Mouse (Mus musculus): ENCODE measurements around the gene Ndufc1. TPM values are rescaled to one million over a fixed set of nuclear protein-coding genes. Genes with fewer than 3 reads are reported as not detected.
"Not testable (repeated sequence)": the region's sequence is repeated elsewhere in the genome, so short reads cannot be mapped to it uniquely, and the experiment has no call there.

Gene Ndufc1
- polyA plus RNA-seq, 1 experiment from 2014 or later: 680 TPM

GRCm38 (mm10) chr3:51364703-51365516 is 43.9 kb downstream of the Ndufc1 start:
- Histone ChIP-seq H3K4me3 (ENCODE audit: low read depth, low read length) (peak overlapping the region; percentile 40), H3K9ac (ENCODE audit: low read depth, low read length) (peak overlapping the region; percentile 61), H3K9me3 (replicated peaks; ENCODE audit: control insufficient read depth, low read length, poor library complexity, severe bottlenecking) (no peaks in the 10 kb centered on the region), H3K4me1 (ENCODE audit: control insufficient read depth, insufficient read depth, low read length) (peaks cover 5% of the 10 kb centered on the region), H3K36me3 (ENCODE audit: control insufficient read depth, insufficient read depth, low read length) (no peaks in the 10 kb centered on the region), H3K4me2 (ENCODE audit: low read length) (peak overlapping the region; percentile 75), H3K27ac (ENCODE audit: low read length) (no peak overlapping the region), H3K27me3 (ENCODE audit: control insufficient read depth, insufficient read depth, low read depth, low read length) (peaks cover 7% of the 10 kb centered on the region)
- ATAC-seq: peak; percentile 93
- WGBS: 7% methylated on average over 31 of the region's 31 CpGs

- no peaks in the 10 kb centered on the region for H3K36me3 ChIP-seq (ENCODE audit: control insufficient read depth, insufficient read depth, low read length)
- no peak overlapping the region for H3K4me2 ChIP-seq (ENCODE audit: low read length)
- peaks cover 8% of the 10 kb centered on the region for H3K4me1 ChIP-seq (ENCODE audit: control insufficient read depth, insufficient read depth, low read length)
- H3K4me3 ChIP-seq (ENCODE audit: low read depth, low read length): no peak overlapping the region
- peaks cover 19% of the 10 kb centered on the region for H3K27me3 ChIP-seq (ENCODE audit: control insufficient read depth, insufficient read depth, low read depth, low read length)
- no peak for ATAC-seq
- 24% methylated on average over 9 of the region's 9 CpGs for WGBS
- H3K9me3 ChIP-seq (replicated peaks; ENCODE audit: control insufficient read depth, low read length, poor library complexity, severe bottlenecking): no peaks in the 10 kb centered on the region
- no peak overlapping the region for H3K9ac ChIP-seq (ENCODE audit: low read depth, low read length)
- no peak overlapping the region for H3K27ac ChIP-seq (ENCODE audit: low read length)
Observed at GRCm38 (mm10) chr3:51361066-51361465, 47.7 kb downstream of the Ndufc1 start.

DNA sequence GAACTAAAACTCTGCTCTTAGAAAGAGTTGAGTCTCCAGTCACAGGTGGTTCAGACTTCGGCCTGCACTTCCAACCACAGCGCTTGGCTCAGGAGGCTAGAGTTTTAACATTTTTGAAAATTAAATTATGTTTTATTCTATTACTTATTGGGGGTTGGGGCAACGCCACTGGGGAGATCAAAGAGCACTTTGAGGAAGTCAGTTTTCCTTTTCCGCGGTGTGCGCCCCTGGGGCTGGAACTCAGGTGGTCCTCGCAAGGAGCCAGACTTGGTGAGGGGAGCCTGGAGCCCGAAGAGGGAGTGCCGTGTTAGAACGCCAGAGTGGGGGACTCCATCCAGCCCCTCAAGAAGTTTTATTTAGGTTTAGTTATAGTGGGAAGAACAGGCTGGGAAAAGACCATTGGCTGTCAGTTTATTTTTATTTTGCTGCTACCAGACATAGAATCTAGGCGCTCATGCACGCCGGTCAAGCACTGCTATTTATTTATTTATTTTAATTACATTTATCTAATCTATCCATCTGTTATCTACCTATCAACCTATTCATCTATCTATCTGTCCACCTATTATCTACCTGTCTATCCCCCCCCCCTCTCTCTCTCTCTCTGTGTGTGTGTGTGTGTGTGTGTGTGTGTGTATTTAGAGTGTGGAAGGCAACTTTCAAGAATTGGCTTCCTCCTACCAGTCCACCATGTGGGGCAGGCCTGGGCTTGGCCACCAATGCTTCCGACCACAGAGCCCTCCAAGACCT is 49.1 kb downstream of the Ndufc1 start:
- H3K4me3 ChIP-seq (ENCODE audit: low read depth, low read length): no peak overlapping the region
- ATAC-seq: peak; percentile 20; the same call in 1 of the 2 replicates
- 26% methylated on average over 14 of the region's 14 CpGs for WGBS

DNA sequence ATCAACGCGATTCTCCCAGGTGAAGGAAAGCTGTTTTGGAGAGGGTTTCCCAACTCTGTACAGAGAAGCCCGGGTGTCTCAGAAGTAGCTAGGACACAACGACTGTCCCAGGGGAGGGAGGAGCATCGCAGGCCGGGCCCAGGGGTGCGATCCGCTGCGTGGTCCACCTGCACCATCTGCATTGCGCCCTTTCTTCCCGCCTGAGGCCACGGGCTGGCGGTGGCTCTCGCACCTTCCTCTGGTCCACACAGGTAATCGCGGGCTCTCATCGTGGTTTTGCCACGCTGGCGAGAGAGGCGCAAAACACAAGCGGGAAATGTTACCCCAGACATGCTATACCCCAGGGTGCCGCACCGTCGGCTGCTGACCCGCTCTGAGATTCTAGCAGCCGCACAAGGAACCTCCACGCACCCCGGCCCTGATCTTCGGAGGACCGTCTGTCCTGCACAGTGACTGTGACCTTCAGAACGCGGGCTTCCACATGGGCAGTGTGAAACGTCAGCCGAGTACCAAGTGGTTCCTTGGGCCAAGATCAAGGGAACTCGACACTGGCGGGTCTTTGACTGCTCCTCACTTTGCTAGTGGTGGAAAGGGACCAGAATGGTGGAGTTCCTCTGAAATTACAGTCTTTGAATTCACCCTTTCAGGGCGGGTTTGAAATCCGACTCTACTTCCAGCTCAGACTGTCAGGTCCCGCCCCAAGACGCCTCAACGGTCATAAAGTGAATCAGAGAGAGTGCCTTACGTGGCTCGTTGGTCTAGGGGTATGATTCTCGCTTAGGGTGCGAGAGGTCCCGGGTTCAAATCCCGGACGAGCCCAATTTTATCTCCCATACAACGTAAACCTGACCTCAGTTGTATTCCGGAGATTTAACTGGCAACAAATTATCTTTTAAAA is 49.9 kb downstream of the Ndufc1 start:
- peak overlapping the region; percentile 76 for H3K4me2 ChIP-seq (ENCODE audit: low read length)
- WGBS: 1% methylated on average over 50 of the region's 50 CpGs
- peak overlapping the region; percentile 60 for H3K9ac ChIP-seq (ENCODE audit: low read depth, low read length)
- H3K27ac ChIP-seq (ENCODE audit: low read length): no peak overlapping the region
- ATAC-seq: peak; percentile 63
- H3K27me3 ChIP-seq (ENCODE audit: control insufficient read depth, insufficient read depth, low read depth, low read length): peaks cover 19% of the 10 kb centered on the region
- H3K9me3 ChIP-seq (replicated peaks; ENCODE audit: control insufficient read depth, low read length, poor library complexity, severe bottlenecking): no peaks in the 10 kb centered on the region
- peak overlapping the region; percentile 46 for H3K4me3 ChIP-seq (ENCODE audit: low read depth, low read length)
- H3K4me1 ChIP-seq (ENCODE audit: control insufficient read depth, insufficient read depth, low read length): peaks cover 3% of the 10 kb centered on the region; the same call in 1 of the 2 replicates
- H3K36me3 ChIP-seq (ENCODE audit: control insufficient read depth, insufficient read depth, low read length): no peaks in the 10 kb centered on the region

More for the DNA sequence above, 49.1 kb downstream of the Ndufc1 start:
- H3K4me2 ChIP-seq (ENCODE audit: low read length): peak overlapping the region; percentile 76; the same call in 1 of the 2 replicates
- H3K9me3 ChIP-seq (replicated peaks; ENCODE audit: control insufficient read depth, low read length, poor library complexity, severe bottlenecking): no peaks in the 10 kb centered on the region
- H3K4me1 ChIP-seq (ENCODE audit: control insufficient read depth, insufficient read depth, low read length): peaks cover 5% of the 10 kb centered on the region
- peaks cover 19% of the 10 kb centered on the region for H3K27me3 ChIP-seq (ENCODE audit: control insufficient read depth, insufficient read depth, low read depth, low read length)
- H3K27ac ChIP-seq (ENCODE audit: low read length): no peak overlapping the region
- no peaks in the 10 kb centered on the region for H3K36me3 ChIP-seq (ENCODE audit: control insufficient read depth, insufficient read depth, low read length)
- H3K9ac ChIP-seq (ENCODE audit: low read depth, low read length): no peak overlapping the region

- H3K9ac ChIP-seq (ENCODE audit: low read depth, low read length): no peak overlapping the region
- WGBS: 2% methylated on average over 15 of the region's 15 CpGs
- peaks cover 3% of the 10 kb centered on the region; the same call in 1 of the 2 replicates for H3K4me1 ChIP-seq (ENCODE audit: control insufficient read depth, insufficient read depth, low read length)
- H3K27me3 ChIP-seq (ENCODE audit: control insufficient read depth, insufficient read depth, low read depth, low read length): peaks cover 16% of the 10 kb centered on the region
- no peaks in the 10 kb centered on the region for H3K9me3 ChIP-seq (replicated peaks; ENCODE audit: control insufficient read depth, low read length, poor library complexity, severe bottlenecking)
- peak; percentile 54; the same call in 1 of the 2 replicates for ATAC-seq
- peak overlapping the region; percentile 76 for H3K4me2 ChIP-seq (ENCODE audit: low read length)
- H3K27ac ChIP-seq (ENCODE audit: low read length): no peak overlapping the region
- peak overlapping the region; percentile 46 for H3K4me3 ChIP-seq (ENCODE audit: low read depth, low read length)
- H3K36me3 ChIP-seq (ENCODE audit: control insufficient read depth, insufficient read depth, low read length): no peaks in the 10 kb centered on the region
Observed at GRCm38 (mm10) chr3:51358181-51358580, 50.6 kb downstream of the Ndufc1 start.

- Histone ChIP-seq H3K27me3 (ENCODE audit: control insufficient read depth, insufficient read depth, low read depth, low read length) (peaks cover 16% of the 10 kb centered on the region), H3K4me3 (ENCODE audit: low read depth, low read length) (peak overlapping the region; percentile 46), H3K9me3 (replicated peaks; ENCODE audit: control insufficient read depth, low read length, poor library complexity, severe bottlenecking) (no peaks in the 10 kb centered on the region), H3K36me3 (ENCODE audit: control insufficient read depth, insufficient read depth, low read length) (no peaks in the 10 kb centered on the region), H3K4me1 (ENCODE audit: control insufficient read depth, insufficient read depth, low read length) (peaks cover 3% of the 10 kb centered on the region; the same call in 1 of the 2 replicates), H3K27ac (ENCODE audit: low read length) (no peak overlapping the region), H3K4me2 (ENCODE audit: low read length) (peak overlapping the region; percentile 76), H3K9ac (ENCODE audit: low read depth, low read length) (no peak overlapping the region)
- WGBS: 11% methylated on average over 14 of the region's 14 CpGs
- no peak for ATAC-seq
Observed at GRCm38 (mm10) chr3:51357624-51358023, 51.2 kb downstream of the Ndufc1 start.

DNA sequence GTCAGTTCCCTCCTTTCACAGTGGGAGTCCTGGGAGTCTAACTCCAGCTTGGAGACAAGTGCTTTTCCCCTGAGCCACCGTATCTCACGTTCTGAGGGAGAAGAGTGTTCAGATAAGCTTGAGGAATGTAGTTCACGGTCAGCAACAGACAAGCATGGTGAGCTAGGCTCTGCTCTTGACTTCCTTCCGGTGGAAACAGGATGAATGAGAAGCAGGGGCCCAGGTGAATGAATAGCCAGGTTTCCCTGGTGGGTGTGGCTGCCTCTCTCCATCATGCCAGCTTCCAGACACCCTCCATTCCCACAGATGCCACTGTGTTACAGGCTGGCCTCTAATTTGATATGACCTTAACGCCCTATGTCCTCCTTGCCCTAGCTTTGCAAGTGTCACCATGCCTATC is 51.7 kb downstream of the Ndufc1 start:
- Histone ChIP-seq H3K36me3 (ENCODE audit: control insufficient read depth, insufficient read depth, low read length) (no peaks in the 10 kb centered on the region), H3K4me2 (ENCODE audit: low read length) (no peak overlapping the region), H3K4me3 (ENCODE audit: low read depth, low read length) (no peak overlapping the region), H3K27me3 (ENCODE audit: control insufficient read depth, insufficient read depth, low read depth, low read length) (peaks cover 16% of the 10 kb centered on the region), H3K9ac (ENCODE audit: low read depth, low read length) (no peak overlapping the region), H3K9me3 (replicated peaks; ENCODE audit: control insufficient read depth, low read length, poor library complexity, severe bottlenecking) (no peaks in the 10 kb centered on the region), H3K27ac (ENCODE audit: low read length) (no peak overlapping the region), H3K4me1 (ENCODE audit: control insufficient read depth, insufficient read depth, low read length) (peaks cover 3% of the 10 kb centered on the region; the same call in 1 of the 2 replicates)
- ATAC-seq: no peak
- WGBS: 56% methylated on average over 5 of the region's 5 CpGs

GRCm38 (mm10) chr3:51354956-51355355 is 53.8 kb downstream of the Ndufc1 start:
- 90% methylated on average over 6 of the region's 6 CpGs for WGBS
- not testable (repeated sequence) for H3K9ac ChIP-seq (ENCODE audit: low read depth, low read length); H3K4me1 ChIP-seq (ENCODE audit: control insufficient read depth, insufficient read depth, low read length); H3K27ac ChIP-seq (ENCODE audit: low read length); H3K36me3 ChIP-seq (ENCODE audit: control insufficient read depth, insufficient read depth, low read length); H3K4me2 ChIP-seq (ENCODE audit: low read length); H3K4me3 ChIP-seq (ENCODE audit: low read depth, low read length); H3K9me3 ChIP-seq (replicated peaks; ENCODE audit: control insufficient read depth, low read length, poor library complexity, severe bottlenecking); ATAC-seq
- peaks cover 11% of the 10 kb centered on the region for H3K27me3 ChIP-seq (ENCODE audit: control insufficient read depth, insufficient read depth, low read depth, low read length)

All from midbrain, embryonic 16.5 days (tissue).